Mouse (Mus musculus) inflammation-experienced regulatory T-cells, adult 6 months (primary cell): ENCODE results near the gene Stil. TPM values are rescaled to one million over a fixed set of nuclear protein-coding genes. Genes with fewer than 3 reads are reported as not detected.

Experiments
- ATAC-seq: one replicate; pipeline ENCODE4 v1.8.0; 2017
- polyA plus RNA-seq, 3 experiments: library from polyadenylated mRNA; unstranded; fragments of 100-300 nt; shearing (Covaris generic); gene quantifications; one replicate each; pipeline ENCODE4 v1.2.1; 2017

Stil gene
- polyA plus RNA-seq, 3 experiments from 2014 or later = 0.70 to 13.9 (median 1.4) TPM

- no peak for ATAC-seq
Observed at GRCm38 (mm10) chr4:115083031-115083430, 83.1 kb downstream of the Stil start.

GRCm38 (mm10) chr4:115085522-115086095, 85.7 kb downstream of the Stil start:
- ATAC-seq = peak; percentile 63

- no peak for ATAC-seq
Observed at GRCm38 (mm10) chr4:115086257-115086656, 86.3 kb downstream of the Stil start.

- ATAC-seq = no peak
Observed at GRCm38 (mm10) chr4:115086763-115087415, 86.9 kb downstream of the Stil start.

GRCm38 (mm10) chr4:115088611-115089338, 88.8 kb downstream of the Stil start, which contains the start of gene Pdzk1ip1:
TSS of gene Pdzk1ip1 (plus strand) at chr4:115088708.
- ATAC-seq = peak; percentile 49

GRCm38 (mm10) chr4:115090592-115090991, 90.6 kb downstream of the Stil start:
- ATAC-seq = no peak

- ATAC-seq = no peak
Observed at GRCm38 (mm10) chr4:115091806-115092205, 91.8 kb downstream of the Stil start.

Other genes starting within 250 kb of the Stil start
- gene Gm12830, start 178.4 kb upstream of the Stil start, polyA plus RNA-seq = not detected
- gene Foxd2, start 91.3 kb upstream of the Stil start, polyA plus RNA-seq = under 1 TPM in 2 of 3 experiments, not detected in 1; 0.23 to 0.26 TPM
- gene Foxe3, start 74.1 kb upstream of the Stil start, polyA plus RNA-seq = not detected
- 100 to 1,000 TPM in 1 of 3 experiments, 10 to 100 TPM in 2; 47.5 to 119 (median 55.1) TPM for gene Cmpk1, start 12.9 kb upstream of the Stil start, polyA plus RNA-seq
- gene Tal1, start 56.3 kb downstream of the Stil start, polyA plus RNA-seq = not detected
- 10 to 100 TPM in 2 of 3 experiments, 1 to 10 TPM in 1; 9.1 to 42.2 (median 33.9) TPM for gene Pdzk1ip1, start 88.5 kb downstream of the Stil start, polyA plus RNA-seq
- under 1 TPM in 2 of 3 experiments, not detected in 1; 0.09 to 0.16 TPM for gene Cyp4x1, start 134.1 kb downstream of the Stil start, polyA plus RNA-seq
- not detected for gene Cyp4a29, start 241.9 kb downstream of the Stil start, polyA plus RNA-seq